Mouse (Mus musculus): ENCODE results near the gene Cd5. TPM values are rescaled to one million over a fixed set of nuclear protein-coding genes. Genes with fewer than 3 reads are reported as not detected.
A peak's percentile ranks its signal among the peaks of the same experiment; 100 is the strongest.

Gene Cd5
- polyA plus RNA-seq, 1 experiment from 2014 or later: 0.28 TPM

DNA sequence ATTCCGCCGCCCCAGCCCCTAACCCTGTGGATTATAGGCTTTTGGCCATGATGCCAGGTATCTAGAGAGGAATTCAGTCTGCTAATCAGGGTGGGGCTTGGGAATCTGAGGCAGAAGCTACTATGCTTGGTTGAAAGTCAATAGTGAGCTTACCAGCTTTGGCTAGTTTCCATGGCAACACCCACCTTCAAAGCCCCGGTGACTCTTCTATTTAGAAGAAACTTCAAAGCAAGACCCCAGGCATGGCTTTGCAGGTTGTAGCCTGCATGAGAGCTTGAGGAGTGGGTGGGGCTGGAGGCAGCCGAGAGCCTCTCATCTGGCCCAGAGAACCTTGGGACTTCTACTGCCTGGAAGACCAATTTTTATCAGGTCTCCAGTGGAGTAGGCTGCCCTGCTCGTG lies 15.2 kb downstream of the Cd5 start:
- no peak overlapping the region for H3K4me2 ChIP-seq (ENCODE audit: low read length)
- ATAC-seq: peak; percentile 40
- H3K9ac ChIP-seq (ENCODE audit: low read depth, low read length): no peak overlapping the region
- H3K4me1 ChIP-seq (ENCODE audit: control insufficient read depth, insufficient read depth, low read depth, low read length): peaks cover 18% of the 10 kb centered on the region
- no peak overlapping the region for H3K4me3 ChIP-seq (ENCODE audit: low read length)
- H3K36me3 ChIP-seq (ENCODE audit: control insufficient read depth, insufficient read depth, low read length): no peaks in the 10 kb centered on the region
- WGBS: 45% methylated on average over 5 of the region's 5 CpGs
- H3K9me3 ChIP-seq (ENCODE audit: control insufficient read depth, low read length): no peaks in the 10 kb centered on the region
- H3K27ac ChIP-seq (ENCODE audit: low read depth, low read length): peak overlapping the region; percentile 35
- no peaks in the 10 kb centered on the region for H3K27me3 ChIP-seq (replicated peaks; ENCODE audit: control insufficient read depth, insufficient read depth, low read length)

- H3K9ac ChIP-seq (ENCODE audit: low read depth, low read length): peak overlapping the region; percentile 32; the same call in 1 of the 2 replicates
- peaks cover 18% of the 10 kb centered on the region for H3K4me1 ChIP-seq (ENCODE audit: control insufficient read depth, insufficient read depth, low read depth, low read length)
- WGBS: 15% methylated on average over 13 of the region's 13 CpGs
- H3K36me3 ChIP-seq (ENCODE audit: control insufficient read depth, insufficient read depth, low read length): no peaks in the 10 kb centered on the region
- ATAC-seq: peak; percentile 9; the same call in 1 of the 2 replicates
- peak overlapping the region; percentile 35 for H3K27ac ChIP-seq (ENCODE audit: low read depth, low read length)
- peak overlapping the region; percentile 17; the same call in 1 of the 2 replicates for H3K4me2 ChIP-seq (ENCODE audit: low read length)
- no peaks in the 10 kb centered on the region for H3K9me3 ChIP-seq (ENCODE audit: control insufficient read depth, low read length)
- H3K27me3 ChIP-seq (replicated peaks; ENCODE audit: control insufficient read depth, insufficient read depth, low read length): no peaks in the 10 kb centered on the region
- H3K4me3 ChIP-seq (ENCODE audit: low read length): no peak overlapping the region
These were observed 15.7 kb downstream of the Cd5 start for GRCm38 (mm10) chr19:10723084-10723483.

DNA sequence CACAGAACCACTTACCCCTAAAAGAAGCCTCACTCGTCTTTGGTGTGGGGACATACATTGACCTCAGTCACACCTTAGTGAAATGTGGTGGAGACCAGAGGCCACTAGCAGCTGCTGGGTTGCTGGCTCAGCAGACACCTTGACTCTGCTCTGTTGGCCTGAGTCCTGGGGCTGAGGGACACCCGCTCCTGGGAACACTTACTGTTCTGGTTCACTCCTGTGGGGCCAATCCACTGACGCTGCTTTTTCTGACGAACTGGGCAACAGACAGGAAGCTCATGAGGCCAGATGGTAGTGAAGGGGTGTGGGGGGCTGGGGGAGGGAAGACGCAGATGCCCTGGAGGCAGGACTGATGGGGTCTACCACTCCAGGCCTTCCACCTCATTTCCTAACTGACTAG lies 17.7 kb downstream of the Cd5 start:
- Histone ChIP-seq H3K36me3 (ENCODE audit: control insufficient read depth, insufficient read depth, low read length) (no peaks in the 10 kb centered on the region), H3K4me2 (ENCODE audit: low read length) (no peak overlapping the region), H3K9me3 (ENCODE audit: control insufficient read depth, low read length) (no peaks in the 10 kb centered on the region), H3K9ac (ENCODE audit: low read depth, low read length) (no peak overlapping the region), H3K4me1 (ENCODE audit: control insufficient read depth, insufficient read depth, low read depth, low read length) (peaks cover 18% of the 10 kb centered on the region), H3K27me3 (replicated peaks; ENCODE audit: control insufficient read depth, insufficient read depth, low read length) (no peaks in the 10 kb centered on the region), H3K27ac (ENCODE audit: low read depth, low read length) (no peak overlapping the region), H3K4me3 (ENCODE audit: low read length) (no peak overlapping the region)
- ATAC-seq: no peak
- 39% methylated on average over 5 of the region's 5 CpGs for WGBS

DNA sequence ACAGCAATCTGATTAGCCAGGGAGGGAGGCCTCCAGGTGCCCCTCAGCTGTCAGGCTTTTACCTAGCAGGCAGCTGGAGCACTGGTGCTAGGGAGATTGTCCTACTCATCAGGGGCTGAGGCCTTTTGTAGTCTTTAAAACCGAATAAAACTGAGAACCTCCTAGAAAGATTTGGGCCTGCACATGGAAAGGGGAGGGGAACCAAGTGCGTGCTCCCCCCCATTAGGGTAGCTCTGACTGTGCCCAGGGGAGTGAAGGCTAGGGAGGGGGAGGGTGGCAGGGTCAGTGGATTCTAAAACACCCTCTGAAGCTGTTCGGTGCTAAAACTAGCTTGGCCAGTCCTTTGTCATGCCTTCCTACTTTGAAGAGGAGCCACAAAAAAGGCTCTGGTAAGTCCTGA lies 18.3 kb downstream of the Cd5 start:
- no peak for ATAC-seq
- Histone ChIP-seq H3K9me3 (ENCODE audit: control insufficient read depth, low read length) (no peaks in the 10 kb centered on the region), H3K4me2 (ENCODE audit: low read length) (no peak overlapping the region), H3K27ac (ENCODE audit: low read depth, low read length) (peak overlapping the region; percentile 25; the same call in 1 of the 2 replicates), H3K4me3 (ENCODE audit: low read length) (no peak overlapping the region), H3K27me3 (replicated peaks; ENCODE audit: control insufficient read depth, insufficient read depth, low read length) (no peaks in the 10 kb centered on the region), H3K4me1 (ENCODE audit: control insufficient read depth, insufficient read depth, low read depth, low read length) (peaks cover 18% of the 10 kb centered on the region), H3K9ac (ENCODE audit: low read depth, low read length) (no peak overlapping the region), H3K36me3 (ENCODE audit: control insufficient read depth, insufficient read depth, low read length) (no peaks in the 10 kb centered on the region)
- WGBS: 31% methylated on average over 3 of the region's 3 CpGs

DNA sequence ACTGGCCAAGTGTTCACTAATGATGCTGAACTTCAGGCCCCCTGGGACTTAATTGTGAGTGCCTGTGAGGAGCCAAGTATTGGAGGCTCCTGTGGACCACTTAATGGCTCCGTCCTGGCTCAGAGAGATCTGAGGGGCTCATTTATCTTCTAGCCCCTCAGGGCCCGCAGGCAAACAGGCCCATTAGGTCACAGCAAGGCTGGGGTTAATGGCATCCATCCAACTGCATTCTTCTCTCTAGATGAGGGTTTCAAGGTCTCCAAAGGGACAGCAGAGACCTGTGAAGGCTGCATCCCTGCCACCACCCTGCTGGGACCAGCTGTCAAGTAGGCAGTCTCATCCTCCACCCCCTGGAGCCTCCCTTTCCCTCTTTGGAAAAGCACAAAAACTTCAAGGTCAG lies 19.1 kb downstream of the Cd5 start:
- H3K4me1 ChIP-seq (ENCODE audit: control insufficient read depth, insufficient read depth, low read depth, low read length): peaks cover 20% of the 10 kb centered on the region
- no peak overlapping the region; the same call in 1 of the 2 replicates for H3K9ac ChIP-seq (ENCODE audit: low read depth, low read length)
- ATAC-seq: 0 out of 2 replicates have a peak, but pooled peaks have one; percentile 3
- no peak overlapping the region for H3K4me2 ChIP-seq (ENCODE audit: low read length)
- H3K9me3 ChIP-seq (ENCODE audit: control insufficient read depth, low read length): no peaks in the 10 kb centered on the region
- no peaks in the 10 kb centered on the region for H3K27me3 ChIP-seq (replicated peaks; ENCODE audit: control insufficient read depth, insufficient read depth, low read length)
- 11% methylated on average over 2 of the region's 2 CpGs for WGBS
- H3K27ac ChIP-seq (ENCODE audit: low read depth, low read length): no peak overlapping the region; the same call in 1 of the 2 replicates
- H3K4me3 ChIP-seq (ENCODE audit: low read length): no peak overlapping the region
- no peaks in the 10 kb centered on the region for H3K36me3 ChIP-seq (ENCODE audit: control insufficient read depth, insufficient read depth, low read length)

- Histone ChIP-seq H3K36me3 (ENCODE audit: control insufficient read depth, insufficient read depth, low read length) (peaks cover 4% of the 10 kb centered on the region), H3K4me1 (ENCODE audit: control insufficient read depth, insufficient read depth, low read depth, low read length) (peaks cover 19% of the 10 kb centered on the region), H3K4me3 (ENCODE audit: low read length) (no peak overlapping the region), H3K27ac (ENCODE audit: low read depth, low read length) (no peak overlapping the region), H3K27me3 (replicated peaks; ENCODE audit: control insufficient read depth, insufficient read depth, low read length) (no peaks in the 10 kb centered on the region), H3K4me2 (ENCODE audit: low read length) (no peak overlapping the region), H3K9ac (ENCODE audit: low read depth, low read length) (no peak overlapping the region), H3K9me3 (ENCODE audit: control insufficient read depth, low read length) (no peaks in the 10 kb centered on the region)
- no peak for ATAC-seq
- WGBS: 64% methylated on average over 7 of the region's 7 CpGs
These were observed 20.5 kb downstream of the Cd5 start for GRCm38 (mm10) chr19:10718251-10718775.

DNA sequence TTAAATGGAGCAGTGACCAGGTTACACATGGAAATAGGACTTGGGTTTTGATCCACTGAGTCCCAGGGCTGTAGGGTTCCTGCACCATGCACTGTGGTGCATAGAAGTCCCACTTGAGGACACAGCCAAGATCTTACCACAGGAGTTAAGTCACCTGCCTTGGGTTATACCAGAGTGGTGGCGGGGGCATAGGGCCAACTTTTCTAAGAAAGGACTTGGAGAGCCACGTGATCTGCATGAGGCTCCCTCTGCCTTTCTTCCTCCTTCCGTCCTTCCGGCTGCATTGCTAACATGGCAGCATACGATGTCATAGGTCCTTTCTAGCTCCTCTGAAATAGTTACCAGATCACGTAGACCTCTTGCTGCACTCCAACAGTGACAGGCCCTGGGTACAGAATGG lies 23.3 kb downstream of the Cd5 start:
- Histone ChIP-seq H3K4me2 (ENCODE audit: low read length) (no peak overlapping the region), H3K4me1 (ENCODE audit: control insufficient read depth, insufficient read depth, low read depth, low read length) (peaks cover 13% of the 10 kb centered on the region), H3K9ac (ENCODE audit: low read depth, low read length) (no peak overlapping the region), H3K36me3 (ENCODE audit: control insufficient read depth, insufficient read depth, low read length) (peaks cover 23% of the 10 kb centered on the region), H3K4me3 (ENCODE audit: low read length) (no peak overlapping the region), H3K27ac (ENCODE audit: low read depth, low read length) (peak overlapping the region; percentile 51; the same call in 1 of the 2 replicates), H3K9me3 (ENCODE audit: control insufficient read depth, low read length) (no peaks in the 10 kb centered on the region), H3K27me3 (replicated peaks; ENCODE audit: control insufficient read depth, insufficient read depth, low read length) (no peaks in the 10 kb centered on the region)
- ATAC-seq: no peak
- 93% methylated on average over 6 of the region's 6 CpGs for WGBS

DNA sequence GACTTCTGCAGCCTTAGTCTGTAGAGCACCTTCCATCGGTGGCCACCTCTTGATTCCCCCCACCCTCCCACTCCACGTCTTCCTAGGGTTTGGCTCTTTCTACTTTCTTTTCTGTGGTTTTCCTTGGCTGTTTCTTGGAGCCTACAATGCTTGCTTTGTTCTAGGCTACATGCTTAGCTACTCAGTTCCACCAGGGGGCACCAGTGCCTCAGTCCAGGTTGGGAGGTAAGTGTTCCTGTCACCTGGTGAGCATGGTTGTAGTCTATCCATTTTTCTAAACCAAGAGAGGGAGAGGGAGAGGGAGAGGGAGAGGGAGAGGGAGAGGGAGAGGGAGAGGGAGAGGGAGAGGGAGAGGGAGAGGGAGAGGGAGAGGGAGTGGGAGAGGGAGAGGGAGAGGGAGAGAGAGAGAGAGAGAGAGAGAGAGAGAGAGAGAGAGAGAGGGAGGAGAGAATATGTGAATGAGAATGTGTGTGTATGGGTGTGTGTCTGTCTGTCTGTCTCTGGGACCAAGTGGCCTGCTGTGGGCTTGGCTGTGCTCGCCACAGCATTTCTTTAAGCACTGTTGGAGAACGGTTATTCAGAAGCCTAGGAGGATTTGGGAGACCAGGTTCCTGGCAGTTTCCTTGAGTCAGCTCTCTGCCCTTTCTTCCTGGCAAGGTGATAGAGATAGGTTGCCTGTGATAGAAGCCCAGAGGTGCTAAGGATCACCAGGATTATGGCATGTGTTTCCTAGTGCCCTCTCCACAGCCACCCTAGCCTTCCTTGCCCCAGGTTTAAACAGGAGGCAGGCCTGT lies 23.9 kb downstream of the Cd5 start:
- no peaks in the 10 kb centered on the region for H3K27me3 ChIP-seq (replicated peaks; ENCODE audit: control insufficient read depth, insufficient read depth, low read length)
- H3K9ac ChIP-seq (ENCODE audit: low read depth, low read length): peak overlapping the region; percentile 31
- 38% methylated on average over 4 of the region's 4 CpGs for WGBS
- peak; percentile 73 for ATAC-seq
- H3K27ac ChIP-seq (ENCODE audit: low read depth, low read length): peak overlapping the region; percentile 51
- no peak overlapping the region for H3K4me3 ChIP-seq (ENCODE audit: low read length)
- H3K4me2 ChIP-seq (ENCODE audit: low read length): no peak overlapping the region
- peaks cover 12% of the 10 kb centered on the region for H3K4me1 ChIP-seq (ENCODE audit: control insufficient read depth, insufficient read depth, low read depth, low read length)
- peaks cover 23% of the 10 kb centered on the region for H3K36me3 ChIP-seq (ENCODE audit: control insufficient read depth, insufficient read depth, low read length)
- no peaks in the 10 kb centered on the region for H3K9me3 ChIP-seq (ENCODE audit: control insufficient read depth, low read length)

DNA sequence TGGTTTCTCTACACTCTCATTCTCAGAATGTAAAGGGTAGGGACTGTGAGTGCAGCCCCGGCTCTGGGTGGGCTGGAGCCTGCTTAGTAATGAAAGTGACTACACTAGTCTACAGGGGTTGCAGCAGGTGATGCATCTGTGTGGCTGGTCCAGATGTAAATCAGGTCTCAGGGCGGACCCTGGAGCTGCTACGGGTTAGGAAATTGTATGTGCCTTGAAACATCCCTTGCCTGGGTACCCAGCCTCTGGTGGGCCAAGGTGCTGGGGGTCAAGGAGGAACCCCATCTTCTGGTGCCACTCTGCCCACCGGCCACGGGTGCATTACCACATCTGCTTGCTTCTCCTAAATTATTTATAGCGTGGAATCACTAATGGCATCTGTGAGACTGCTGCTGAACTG lies 24.6 kb downstream of the Cd5 start:
- H3K27ac ChIP-seq (ENCODE audit: low read depth, low read length): peak overlapping the region; percentile 42; the same call in 1 of the 2 replicates
- WGBS: 76% methylated on average over 6 of the region's 6 CpGs
- ATAC-seq: no peak

More for the DNA sequence above, 24.6 kb downstream of the Cd5 start:
- Histone ChIP-seq H3K9ac (ENCODE audit: low read depth, low read length) (no peak overlapping the region), H3K9me3 (ENCODE audit: control insufficient read depth, low read length) (no peaks in the 10 kb centered on the region), H3K36me3 (ENCODE audit: control insufficient read depth, insufficient read depth, low read length) (peaks cover 23% of the 10 kb centered on the region), H3K4me1 (ENCODE audit: control insufficient read depth, insufficient read depth, low read depth, low read length) (peaks cover 17% of the 10 kb centered on the region), H3K4me3 (ENCODE audit: low read length) (no peak overlapping the region), H3K27me3 (replicated peaks; ENCODE audit: control insufficient read depth, insufficient read depth, low read length) (no peaks in the 10 kb centered on the region), H3K4me2 (ENCODE audit: low read length) (no peak overlapping the region)
